Mouse (Mus musculus): ENCODE results near the gene Lrpprc. TPM values are rescaled to one million over a fixed set of nuclear protein-coding genes. Genes with fewer than 3 reads are reported as not detected.
A peak's percentile ranks its signal among the peaks of the same experiment; 100 is the strongest.

Lrpprc gene
- total and polyA plus RNA-seq, 3 experiments: 54.4 to 73.8 (median 65.9) TPM

DNA sequence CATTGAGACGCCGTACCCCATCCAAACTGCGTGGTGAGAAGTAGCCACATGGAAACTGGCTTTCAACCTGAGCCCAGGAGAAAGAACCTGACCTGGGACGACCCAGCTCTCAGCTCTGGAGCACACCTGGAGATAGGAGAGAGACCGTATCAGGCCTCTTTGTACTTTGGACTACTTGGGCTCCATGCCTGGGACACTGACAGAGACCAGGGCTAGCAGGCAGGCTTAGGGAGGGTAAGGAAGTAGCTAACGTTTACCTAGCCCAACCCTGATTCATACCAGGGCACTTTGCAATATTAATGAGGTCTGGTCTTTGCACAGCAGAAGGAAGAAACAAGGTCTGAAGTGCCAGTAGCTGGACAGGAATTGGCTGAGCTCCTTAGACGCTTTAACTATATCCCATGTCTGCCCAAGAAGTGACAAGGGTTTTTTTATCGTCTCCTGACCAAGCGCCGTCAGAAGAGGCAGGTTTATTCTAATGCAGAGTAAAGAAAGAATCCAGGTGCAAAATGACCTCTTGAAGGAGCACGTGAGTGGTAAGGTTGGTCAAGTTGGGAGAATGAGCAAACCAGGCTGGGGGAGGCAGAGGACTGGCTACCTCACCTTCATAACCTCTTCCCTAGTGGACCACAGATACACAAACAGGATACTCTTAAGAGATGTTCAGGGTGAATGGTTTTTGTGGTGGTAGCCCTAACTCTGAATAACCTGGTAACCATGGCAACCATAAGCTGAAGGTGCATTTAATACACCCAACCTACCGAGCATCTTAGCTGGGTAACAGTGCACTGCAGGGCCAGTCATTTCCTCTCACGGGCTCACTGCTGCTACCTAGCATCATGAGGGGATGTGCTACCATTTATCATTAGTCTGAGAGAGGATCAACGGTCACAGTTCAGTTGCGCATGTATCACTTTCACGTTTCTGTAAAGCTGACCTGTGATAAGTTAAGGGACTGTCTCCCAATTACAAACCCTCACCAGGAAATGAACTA is 117.9 kb downstream of the Lrpprc start:
- H3K27me3 ChIP-seq (replicated peaks): peaks cover under 1% of the 10 kb centered on the region

GRCm38 (mm10) chr17:84667848-84668247 is 122.7 kb downstream of the Lrpprc start:
- no peak overlapping the region for H3K4me2 ChIP-seq (ENCODE audit: insufficient read depth, low read depth, poor library complexity, severe bottlenecking)
- no peak for TF ChIP-seq MYC (IDR thresholded peaks at IDR 0.05; ENCODE audit: low read depth, low read length)
- dilution Hi-C loops (cut with MboI; ENCODE audit: extremely low pct_ligation_motif_present, extremely low pct_unique_long_range_greater_than_20kb, low sequenced_read_pairs): no loop called here
- H3K79me2 ChIP-seq (replicated peaks; ENCODE audit: control insufficient read depth, extremely low read depth, insufficient read depth, poor library complexity, severe bottlenecking): no peaks in the 10 kb centered on the region
- H3K9ac ChIP-seq (ENCODE audit: insufficient read depth, low read depth): no peak overlapping the region
- no peaks in the 10 kb centered on the region for H3K9me3 ChIP-seq (replicated peaks; ENCODE audit: low read length)
- no peaks in the 10 kb centered on the region for H3K27me3 ChIP-seq (replicated peaks)
- peaks cover 0 to 4% of the 10 kb centered on the region in 2 experiments; a peak in 1 of 4 replicates for H3K4me1 ChIP-seq (ENCODE audit: control insufficient read depth in 1 of 2, insufficient read depth in 2 of 2)
- H3K36me3 ChIP-seq (replicated peaks in 1 of 2; ENCODE audit: control insufficient read depth in 1 of 2, insufficient read depth in 1 of 2, low read length in 1 of 2): no peaks in the 10 kb centered on the region
- DNase-seq (ENCODE audit: extremely low read depth): no peak
- in situ Hi-C loops (cut with MboI; ENCODE audit: low pct_ligation_motif_present, low pct_unique_long_range_greater_than_20kb, low sequenced_read_pairs): no loop called here
- no peak overlapping the region for H3K4me3 ChIP-seq (replicated peaks in 1 of 3; ENCODE audit: low read depth in 2 of 3, low read length in 2 of 3, poor library complexity in 1 of 3)
- no peak overlapping the region for H3K27ac ChIP-seq (ENCODE audit: insufficient read depth, low read depth)

More for the DNA sequence above, 117.9 kb downstream of the Lrpprc start:
- H3K9me3 ChIP-seq (replicated peaks; ENCODE audit: low read length): no peaks in the 10 kb centered on the region
- dilution Hi-C loops (cut with MboI; ENCODE audit: extremely low pct_ligation_motif_present, extremely low pct_unique_long_range_greater_than_20kb, low sequenced_read_pairs) (no loop called here), in situ Hi-C loops (cut with MboI; ENCODE audit: low pct_ligation_motif_present, low pct_unique_long_range_greater_than_20kb, low sequenced_read_pairs) (no loop called here)
- peaks cover 3 to 16% of the 10 kb centered on the region in 2 experiments; a peak in 2 of 4 replicates for H3K4me1 ChIP-seq (ENCODE audit: control insufficient read depth in 1 of 2, insufficient read depth in 2 of 2)
- H3K4me2 ChIP-seq (ENCODE audit: insufficient read depth, low read depth, poor library complexity, severe bottlenecking): 0 out of 2 replicates have a peak overlapping the region, but pooled peaks have one; percentile 6
- H3K27ac ChIP-seq (ENCODE audit: insufficient read depth, low read depth): no peak overlapping the region
- H3K9ac ChIP-seq (ENCODE audit: insufficient read depth, low read depth): no peak overlapping the region
- H3K4me3 ChIP-seq (replicated peaks in 1 of 3; ENCODE audit: low read depth in 2 of 3, low read length in 2 of 3, poor library complexity in 1 of 3): no peak overlapping the region
- no peak for DNase-seq (ENCODE audit: extremely low read depth)
- H3K36me3 ChIP-seq (replicated peaks in 1 of 2; ENCODE audit: control insufficient read depth in 1 of 2, insufficient read depth in 1 of 2, low read length in 1 of 2): no peaks in the 10 kb centered on the region
- H3K79me2 ChIP-seq (replicated peaks; ENCODE audit: control insufficient read depth, extremely low read depth, insufficient read depth, poor library complexity, severe bottlenecking): no peaks in the 10 kb centered on the region
- TF ChIP-seq JUND (conservative IDR thresholded peaks at IDR 0.05; ENCODE audit: low read depth, low read length) (no peak), ELF1 (IDR thresholded peaks at IDR 0.05; ENCODE audit: low read depth, low read length) (no peak), BHLHE40 (IDR thresholded peaks at IDR 0.05; ENCODE audit: low read depth, low read length) (no peak), MXI1 (IDR thresholded peaks at IDR 0.05; ENCODE audit: low read depth, low read length) (no peak), CHD2 (IDR thresholded peaks at IDR 0.05; ENCODE audit: low read length) (no peak), ZMIZ1 (IDR thresholded peaks at IDR 0.05; ENCODE audit: low read depth, low read length) (no peak), JUN (IDR thresholded peaks at IDR 0.05; ENCODE audit: insufficient read depth, low read depth, low read length) (no peak), RCOR1 (conservative IDR thresholded peaks at IDR 0.05; ENCODE audit: low read depth, low read length) (no peak), CHD1 (IDR thresholded peaks at IDR 0.05; ENCODE audit: low read depth, low read length) (no peak), TCF12 (IDR thresholded peaks at IDR 0.05; ENCODE audit: low read depth, low read length) (no peak), GABPA (IDR thresholded peaks at IDR 0.05; ENCODE audit: insufficient replicate concordance, low read depth, low read length) (no peak), ZNF384 (IDR thresholded peaks at IDR 0.05; ENCODE audit: low read depth, low read length) (no peak), RAD21 (IDR thresholded peaks at IDR 0.05; ENCODE audit: low read depth, low read length) (no peak), ZC3H11A (IDR thresholded peaks at IDR 0.05; ENCODE audit: low read depth, low read length) (no peak), UBTF (IDR thresholded peaks at IDR 0.05; ENCODE audit: low read depth, low read length) (no peak)

Data from CH12.LX (cell line).